Mouse (Mus musculus) cerebellum, adult 18-20 months (tissue): ENCODE data around the gene Traf3.
A peak's percentile ranks its signal among the peaks of the same experiment; 100 is the strongest.

Source experiments
- DNase-seq, 2 experiments: peaks; one replicate each; pipeline ENCODE4 v3.0.0; 2021

Gene Traf3

GRCm38 (mm10) chr12:111165831-111166591 lies at the start of gene Traf3:
Gene Traf3 (plus strand): TSS chr12:111166370.
- peak; percentile 51 to 72 for DNase-seq

GRCm38 (mm10) chr12:111119506-111120085 lies 46.6 kb upstream of the Traf3 start:
- peak; percentile 52 to 63 for DNase-seq

GRCm38 (mm10) chr12:111120976-111121645 lies 45.1 kb upstream of the Traf3 start:
- peak; percentile 62 to 70 for DNase-seq

GRCm38 (mm10) chr12:111122332-111122852 lies 43.8 kb upstream of the Traf3 start:
- no peak for DNase-seq

- DNase-seq, result no peak
These were observed 41.4 kb upstream of the Traf3 start for GRCm38 (mm10) chr12:111124601-111125260.

GRCm38 (mm10) chr12:111125666-111126065 lies 40.5 kb upstream of the Traf3 start:
- no peak for DNase-seq

GRCm38 (mm10) chr12:111134169-111134568 lies 32.0 kb upstream of the Traf3 start:
- peak; percentile 52 to 58 for DNase-seq

GRCm38 (mm10) chr12:111134791-111135733 lies 31.1 kb upstream of the Traf3 start:
- DNase-seq, result peak; percentile 35 to 47

- DNase-seq, result no peak
These were observed 30.2 kb upstream of the Traf3 start for GRCm38 (mm10) chr12:111135953-111136352.

- peak in 1 of 2 experiments; percentile 18 for DNase-seq
These were observed 29.1 kb upstream of the Traf3 start for GRCm38 (mm10) chr12:111137079-111137478.

- DNase-seq, result peak; percentile 32 to 51
These were observed 23.1 kb upstream of the Traf3 start for GRCm38 (mm10) chr12:111143005-111143508.

GRCm38 (mm10) chr12:111143509-111144063 lies 22.6 kb upstream of the Traf3 start:
- DNase-seq, result peak in 1 of 2 experiments; percentile 15

- no peak for DNase-seq
These were observed 21.6 kb upstream of the Traf3 start for GRCm38 (mm10) chr12:111144598-111144997.

GRCm38 (mm10) chr12:111145269-111145668 lies 20.9 kb upstream of the Traf3 start:
- DNase-seq, result no peak

GRCm38 (mm10) chr12:111149495-111150235 lies 16.5 kb upstream of the Traf3 start:
- DNase-seq, result no peak

GRCm38 (mm10) chr12:111150236-111150596 lies 16.0 kb upstream of the Traf3 start:
- no peak for DNase-seq

- no peak for DNase-seq
These were observed 14.6 kb upstream of the Traf3 start for GRCm38 (mm10) chr12:111151422-111152156.

GRCm38 (mm10) chr12:111152579-111152978 lies 13.6 kb upstream of the Traf3 start:
- DNase-seq, result no peak

GRCm38 (mm10) chr12:111152981-111153710 lies 13.0 kb upstream of the Traf3 start:
- peak in 1 of 2 experiments; percentile 29 for DNase-seq
